Mouse (Mus musculus) mature B cell (primary cell): ENCODE data around the gene Naa40.

Source experiments
- in situ Hi-C: fragments of 300-500 bp; cut with MboI; formaldehyde crosslinking; loops from 2 replicates; pipeline ENCODE4 v1.14.3; 2019

Gene Naa40

GRCm38 (mm10) chr19:7265478-7266191 is 24.7 kb upstream of the Naa40 start:
- in situ Hi-C loops: loop anchor here (5.0 to 10.0 kb wide), 2 partner anchors 82 to 149 kb away; partner anchors contain the start of gene 2700081O15Rik

GRCm38 (mm10) chr19:7264766-7265331 is 23.9 kb upstream of the Naa40 start:
- in situ Hi-C loops: loop anchor here (5.0 to 10.0 kb wide), 2 partner anchors 82 to 150 kb away; partner anchors contain the start of gene 2700081O15Rik

- in situ Hi-C loops: loop anchor here (10.0 kb wide), 1 partner anchor 151 kb away; the partner anchor contains the start of gene 2700081O15Rik
Observed at GRCm38 (mm10) chr19:7264088-7264765, 23.2 kb upstream of the Naa40 start.

GRCm38 (mm10) chr19:7262592-7262991 is 21.6 kb upstream of the Naa40 start:
- in situ Hi-C loops: loop anchor here (10.0 kb wide), 1 partner anchor 152 kb away; the partner anchor contains the start of gene 2700081O15Rik

GRCm38 (mm10) chr19:7261964-7262363 is 21.0 kb upstream of the Naa40 start:
- in situ Hi-C loops: loop anchor here (10.0 kb wide), 1 partner anchor 153 kb away; the partner anchor contains the start of gene 2700081O15Rik

- in situ Hi-C loops: loop anchor here (10.0 kb wide), 1 partner anchor 153 kb away; the partner anchor contains the start of gene 2700081O15Rik
Observed at GRCm38 (mm10) chr19:7261476-7261875, 20.5 kb upstream of the Naa40 start.

GRCm38 (mm10) chr19:7257881-7258280 is 16.9 kb upstream of the Naa40 start:
- in situ Hi-C loops: no loop called here

GRCm38 (mm10) chr19:7246021-7246420 is 5.0 kb upstream of the Naa40 start:
- in situ Hi-C loops: no loop called here

- in situ Hi-C loops: no loop called here
Observed at GRCm38 (mm10) chr19:7240291-7240690, 692 bp downstream of the Naa40 start.

- in situ Hi-C loops: no loop called here
Observed at GRCm38 (mm10) chr19:7239574-7239973, 1.4 kb downstream of the Naa40 start.

- in situ Hi-C loops: no loop called here
Observed at GRCm38 (mm10) chr19:7236742-7237141, 4.2 kb downstream of the Naa40 start.

GRCm38 (mm10) chr19:7236011-7236410 is 5.0 kb downstream of the Naa40 start:
- in situ Hi-C loops: no loop called here

GRCm38 (mm10) chr19:7235461-7235860 is 5.5 kb downstream of the Naa40 start:
- in situ Hi-C loops: no loop called here

GRCm38 (mm10) chr19:7234537-7235221 is 6.3 kb downstream of the Naa40 start:
- in situ Hi-C loops: no loop called here

- in situ Hi-C loops: no loop called here
Observed at GRCm38 (mm10) chr19:7226511-7226914, 14.5 kb downstream of the Naa40 start.

GRCm38 (mm10) chr19:7225096-7225690 is 15.8 kb downstream of the Naa40 start:
- in situ Hi-C loops: no loop called here

GRCm38 (mm10) chr19:7224253-7224652 is 16.7 kb downstream of the Naa40 start:
- in situ Hi-C loops: no loop called here

GRCm38 (mm10) chr19:7223488-7223887 is 17.5 kb downstream of the Naa40 start:
- in situ Hi-C loops: no loop called here

GRCm38 (mm10) chr19:7222196-7222595 is 18.8 kb downstream of the Naa40 start:
- in situ Hi-C loops: no loop called here

- in situ Hi-C loops: no loop called here
Observed at GRCm38 (mm10) chr19:7218753-7219152, 22.2 kb downstream of the Naa40 start.

- in situ Hi-C loops: no loop called here
Observed at GRCm38 (mm10) chr19:7217926-7218267, 23.1 kb downstream of the Naa40 start.
